Mouse (Mus musculus) testis, adult 2 months (tissue): Measurements from ENCODE around the gene Ddah1.

ENCODE experiments used
- CTCF ChIP-seq: fragments of 200-500 bp; IDR thresholded peaks from 2 replicates; pipeline ENCODE4 v1.5.1; 2012; ENCODE audit warnings: low read depth, mild to moderate bottlenecking, inconsistent platforms, low read length, moderate library complexity; ENCODE audit not compliant: control insufficient read depth, insufficient read depth, insufficient replicate concordance
- POLR2A ChIP-seq: fragments of 200-500 bp; IDR thresholded peaks from 2 replicates; pipeline ENCODE4 v1.6.1; 2012; ENCODE audit warnings: low read depth, mild to moderate bottlenecking, inconsistent platforms, low read length, moderate library complexity; ENCODE audit not compliant: control insufficient read depth

DNA sequence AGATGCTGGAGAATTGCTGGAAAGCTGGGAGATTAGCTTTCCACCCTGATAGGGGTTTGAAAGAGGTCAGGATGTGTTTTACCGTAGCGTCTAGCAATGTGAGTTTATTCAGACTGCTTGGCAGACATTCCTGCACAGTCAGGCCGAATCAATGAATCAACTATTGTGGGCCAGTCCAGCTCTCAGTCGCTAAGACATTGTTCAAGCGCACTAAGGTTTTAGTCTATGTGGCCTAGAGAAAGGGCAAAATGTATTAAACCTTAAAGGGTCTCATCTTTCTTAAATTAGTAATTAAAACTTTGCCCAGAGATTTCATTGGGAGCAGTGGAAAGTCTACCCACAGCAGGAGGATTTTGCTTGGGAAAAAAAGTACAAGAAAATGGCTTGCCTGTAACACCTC lies 48.0 kb downstream of the Ddah1 start:
- no peak for TF ChIP-seq CTCF
- no peak for TF ChIP-seq POLR2A
